Mouse (Mus musculus): ENCODE results near the gene Mettl24. TPM values are rescaled to one million over a fixed set of nuclear protein-coding genes. Genes with fewer than 3 reads are reported as not detected.

Gene Mettl24
- polyA plus RNA-seq, 1 experiment from 2014 or later: 17.1 TPM

GRCm38 (mm10) chr10:40725471-40725870 lies 42.4 kb downstream of the Mettl24 start:
- H3K4me2 ChIP-seq (replicated peaks; ENCODE audit: low read depth, low read length): no peak overlapping the region
- no peaks in the 10 kb centered on the region for H3K27me3 ChIP-seq (replicated peaks; ENCODE audit: insufficient read depth, low read length)
- H3K4me1 ChIP-seq (ENCODE audit: insufficient read depth, low read depth, low read length): 0 out of 2 replicates have a peak, but pooled peaks cover 3% of the 10 kb centered on the region
- H3K9ac ChIP-seq (replicated peaks; ENCODE audit: low read depth): no peak overlapping the region
- no peak overlapping the region for H3K4me3 ChIP-seq (ENCODE audit: low read depth, low read length)
- no peak overlapping the region for H3K27ac ChIP-seq (ENCODE audit: low read length)
- ATAC-seq: no peak
- 70% methylated on average over 4 of the region's 4 CpGs for WGBS
- no peaks in the 10 kb centered on the region for H3K36me3 ChIP-seq (ENCODE audit: insufficient read depth, low read length)
- H3K9me3 ChIP-seq (ENCODE audit: low read length): no peaks in the 10 kb centered on the region
- no peak for DNase-seq (ENCODE audit: low spot score)
- TF ChIP-seq CTCF (IDR thresholded peaks at IDR 0.05): no peak
- no peak for TF ChIP-seq EP300 (IDR thresholded peaks at IDR 0.05)

GRCm38 (mm10) chr10:40726288-40726902 lies 43.3 kb downstream of the Mettl24 start:
- 56% methylated on average over 11 of the region's 11 CpGs for WGBS

GRCm38 (mm10) chr10:40726989-40727388 lies 43.9 kb downstream of the Mettl24 start:
- ATAC-seq (no peak), DNase-seq (ENCODE audit: low spot score) (no peak)
- no peaks in the 10 kb centered on the region for H3K36me3 ChIP-seq (ENCODE audit: insufficient read depth, low read length)
- no peaks in the 10 kb centered on the region for H3K9me3 ChIP-seq (ENCODE audit: low read length)
- no peak overlapping the region for H3K4me2 ChIP-seq (replicated peaks; ENCODE audit: low read depth, low read length)
- no peak overlapping the region for H3K27ac ChIP-seq (ENCODE audit: low read length)
- H3K4me1 ChIP-seq (ENCODE audit: insufficient read depth, low read depth, low read length): 0 out of 2 replicates have a peak, but pooled peaks cover 3% of the 10 kb centered on the region
- no peak for TF ChIP-seq EP300 (IDR thresholded peaks at IDR 0.05)
- no peak overlapping the region for H3K4me3 ChIP-seq (ENCODE audit: low read depth, low read length)
- H3K27me3 ChIP-seq (replicated peaks; ENCODE audit: insufficient read depth, low read length): no peaks in the 10 kb centered on the region
- no peak overlapping the region for H3K9ac ChIP-seq (replicated peaks; ENCODE audit: low read depth)
- 60% methylated on average over 5 of the region's 5 CpGs for WGBS

More at GRCm38 (mm10) chr10:40726288-40726902, 43.3 kb downstream of the Mettl24 start:
- no peak for TF ChIP-seq EP300 (IDR thresholded peaks at IDR 0.05)
- no peak for TF ChIP-seq CTCF (IDR thresholded peaks at IDR 0.05)
- 0 out of 2 replicates have a peak, but pooled peaks cover 3% of the 10 kb centered on the region for H3K4me1 ChIP-seq (ENCODE audit: insufficient read depth, low read depth, low read length)
- DNase-seq (ENCODE audit: low spot score) (no peak), ATAC-seq (no peak)
- no peak overlapping the region for H3K4me2 ChIP-seq (replicated peaks; ENCODE audit: low read depth, low read length)
- H3K9ac ChIP-seq (replicated peaks; ENCODE audit: low read depth): no peak overlapping the region
- no peaks in the 10 kb centered on the region for H3K9me3 ChIP-seq (ENCODE audit: low read length)
- H3K36me3 ChIP-seq (ENCODE audit: insufficient read depth, low read length): no peaks in the 10 kb centered on the region
- no peaks in the 10 kb centered on the region for H3K27me3 ChIP-seq (replicated peaks; ENCODE audit: insufficient read depth, low read length)
- H3K27ac ChIP-seq (ENCODE audit: low read length): no peak overlapping the region
- no peak overlapping the region for H3K4me3 ChIP-seq (ENCODE audit: low read depth, low read length)

- H3K27ac ChIP-seq (ENCODE audit: low read length): no peak overlapping the region
- H3K4me2 ChIP-seq (replicated peaks; ENCODE audit: low read depth, low read length): no peak overlapping the region
- no peak for TF ChIP-seq EP300 (IDR thresholded peaks at IDR 0.05)
- no peak for TF ChIP-seq CTCF (IDR thresholded peaks at IDR 0.05)
- no peaks in the 10 kb centered on the region for H3K9me3 ChIP-seq (ENCODE audit: low read length)
- ATAC-seq (no peak), DNase-seq (ENCODE audit: low spot score) (no peak)
- H3K4me1 ChIP-seq (ENCODE audit: insufficient read depth, low read depth, low read length): 0 out of 2 replicates have a peak, but pooled peaks cover 3% of the 10 kb centered on the region
- H3K9ac ChIP-seq (replicated peaks; ENCODE audit: low read depth): no peak overlapping the region
- 82% methylated on average over 5 of the region's 5 CpGs for WGBS
- no peaks in the 10 kb centered on the region for H3K27me3 ChIP-seq (replicated peaks; ENCODE audit: insufficient read depth, low read length)
- no peak overlapping the region for H3K4me3 ChIP-seq (ENCODE audit: low read depth, low read length)
- H3K36me3 ChIP-seq (ENCODE audit: insufficient read depth, low read length): no peaks in the 10 kb centered on the region
Measured at GRCm38 (mm10) chr10:40730200-40730599, 47.1 kb downstream of the Mettl24 start.

- DNase-seq (ENCODE audit: low spot score) (no peak), ATAC-seq (no peak)
- WGBS: 61% methylated on average over 3 of the region's 3 CpGs
- Histone ChIP-seq H3K4me3 (ENCODE audit: low read depth, low read length) (no peak overlapping the region), H3K36me3 (ENCODE audit: insufficient read depth, low read length) (no peaks in the 10 kb centered on the region), H3K27ac (ENCODE audit: low read length) (no peak overlapping the region), H3K9me3 (ENCODE audit: low read length) (no peaks in the 10 kb centered on the region), H3K4me2 (replicated peaks; ENCODE audit: low read depth, low read length) (no peak overlapping the region), H3K9ac (replicated peaks; ENCODE audit: low read depth) (no peak overlapping the region), H3K27me3 (replicated peaks; ENCODE audit: insufficient read depth, low read length) (no peaks in the 10 kb centered on the region), H3K4me1 (ENCODE audit: insufficient read depth, low read depth, low read length) (no peaks in the 10 kb centered on the region)
- TF ChIP-seq CTCF (IDR thresholded peaks at IDR 0.05) (no peak), EP300 (IDR thresholded peaks at IDR 0.05) (no peak)
Measured at GRCm38 (mm10) chr10:40733291-40733690, 50.2 kb downstream of the Mettl24 start.

- WGBS: 69% methylated on average over 6 of the region's 6 CpGs
- no peaks in the 10 kb centered on the region for H3K4me1 ChIP-seq (ENCODE audit: insufficient read depth, low read depth, low read length)
- ATAC-seq (no peak), DNase-seq (ENCODE audit: low spot score) (no peak)
- H3K36me3 ChIP-seq (ENCODE audit: insufficient read depth, low read length): no peaks in the 10 kb centered on the region
- H3K27ac ChIP-seq (ENCODE audit: low read length): no peak overlapping the region
- H3K9me3 ChIP-seq (ENCODE audit: low read length): no peaks in the 10 kb centered on the region
- no peak overlapping the region for H3K4me3 ChIP-seq (ENCODE audit: low read depth, low read length)
- no peak overlapping the region for H3K4me2 ChIP-seq (replicated peaks; ENCODE audit: low read depth, low read length)
- no peak for TF ChIP-seq EP300 (IDR thresholded peaks at IDR 0.05)
- TF ChIP-seq CTCF (IDR thresholded peaks at IDR 0.05): no peak
- no peaks in the 10 kb centered on the region for H3K27me3 ChIP-seq (replicated peaks; ENCODE audit: insufficient read depth, low read length)
- no peak overlapping the region for H3K9ac ChIP-seq (replicated peaks; ENCODE audit: low read depth)
Measured at GRCm38 (mm10) chr10:40736172-40736571, 53.1 kb downstream of the Mettl24 start.
